Mouse (Mus musculus) forebrain, embryonic 14.5 days (tissue): ENCODE results near the gene Galnt14. TPM values are rescaled to one million over a fixed set of nuclear protein-coding genes. Genes with fewer than 3 reads are reported as not detected.

ENCODE experiments used
- ATAC-seq: fragments of 200-750 bp; cut with Nextera tagmentation; 2 replicates; pipeline ENCODE4 v1.8.0; 2017; ENCODE audit warnings: mild to moderate bottlenecking, moderate library complexity
- DNase-seq: peaks from one replicate; pipeline ENCODE4 v3.0.0-alpha.2; 2015; ENCODE audit warnings: low spot score
- H3K27ac ChIP-seq: fragments of 300-500 bp; sonication (generic); 2 replicates; pipeline ENCODE4 v1.5.1; 2014; ENCODE audit warnings: low read depth, mild to moderate bottlenecking, control low read depth, low read length, moderate library complexity
- H3K27me3 ChIP-seq: fragments of 300-500 bp; sonication (generic); replicated peaks from 2 replicates; pipeline ENCODE4 v1.6.1; 2014; ENCODE audit warnings: low read length, control low read depth, mixed read lengths; ENCODE audit not compliant: control insufficient read depth, insufficient read depth
- H3K36me3 ChIP-seq: fragments of 300-500 bp; sonication (generic); 2 replicates; pipeline ENCODE4 v1.6.1; 2014; ENCODE audit warnings: low read length, control low read depth; ENCODE audit not compliant: control insufficient read depth, insufficient read depth
- H3K4me1 ChIP-seq: fragments of 300-500 bp; sonication (generic); 2 replicates; pipeline ENCODE4 v1.6.1; 2014; ENCODE audit warnings: antibody characterized with exemption, low read length, control low read depth; ENCODE audit not compliant: control insufficient read depth, insufficient read depth
- H3K4me2 ChIP-seq: fragments of 300-500 bp; sonication (generic); 2 replicates; pipeline ENCODE4 v1.6.1; 2014; ENCODE audit warnings: mild to moderate bottlenecking, control low read depth, low read length
- H3K4me3 ChIP-seq: fragments of 300-500 bp; sonication (generic); 2 replicates; pipeline ENCODE4 v1.5.1; 2014; ENCODE audit warnings: low read depth, low read length, control low read depth
- H3K9ac ChIP-seq: fragments of 300-500 bp; sonication (generic); 2 replicates; pipeline ENCODE4 v1.6.1; 2014; ENCODE audit warnings: mild to moderate bottlenecking, low read length, control low read depth, moderate library complexity
- H3K9me3 ChIP-seq: fragments of 300-500 bp; sonication (generic); replicated peaks from 2 replicates; pipeline ENCODE4 v1.6.1; 2016; ENCODE audit warnings: low read length, control low read depth, mixed read lengths; ENCODE audit not compliant: control insufficient read depth
- WGBS: fragments of 180-500 bp; shearing (Covaris S2); extraction: QIAGEN DNeasy Blood & Tissue Kit; methylation state at CpG from one replicate; pipeline ENCODE4 v1.1.7; 2014; 5-methylcytosine and 5-hydroxymethylcytosine counted together
- polyA plus RNA-seq: library from polyadenylated mRNA; unstranded; fragments of >200 nt; fragmentation: Nextera tagmentation; extraction: Ambion mirVana; gene quantifications from 2 replicates; pipeline ENCODE4 v1.2.1, GENCODE M21; 2014

The Galnt14 gene
- polyA plus RNA-seq = 7.1 and 9.4 TPM in 2 replicates

DNA sequence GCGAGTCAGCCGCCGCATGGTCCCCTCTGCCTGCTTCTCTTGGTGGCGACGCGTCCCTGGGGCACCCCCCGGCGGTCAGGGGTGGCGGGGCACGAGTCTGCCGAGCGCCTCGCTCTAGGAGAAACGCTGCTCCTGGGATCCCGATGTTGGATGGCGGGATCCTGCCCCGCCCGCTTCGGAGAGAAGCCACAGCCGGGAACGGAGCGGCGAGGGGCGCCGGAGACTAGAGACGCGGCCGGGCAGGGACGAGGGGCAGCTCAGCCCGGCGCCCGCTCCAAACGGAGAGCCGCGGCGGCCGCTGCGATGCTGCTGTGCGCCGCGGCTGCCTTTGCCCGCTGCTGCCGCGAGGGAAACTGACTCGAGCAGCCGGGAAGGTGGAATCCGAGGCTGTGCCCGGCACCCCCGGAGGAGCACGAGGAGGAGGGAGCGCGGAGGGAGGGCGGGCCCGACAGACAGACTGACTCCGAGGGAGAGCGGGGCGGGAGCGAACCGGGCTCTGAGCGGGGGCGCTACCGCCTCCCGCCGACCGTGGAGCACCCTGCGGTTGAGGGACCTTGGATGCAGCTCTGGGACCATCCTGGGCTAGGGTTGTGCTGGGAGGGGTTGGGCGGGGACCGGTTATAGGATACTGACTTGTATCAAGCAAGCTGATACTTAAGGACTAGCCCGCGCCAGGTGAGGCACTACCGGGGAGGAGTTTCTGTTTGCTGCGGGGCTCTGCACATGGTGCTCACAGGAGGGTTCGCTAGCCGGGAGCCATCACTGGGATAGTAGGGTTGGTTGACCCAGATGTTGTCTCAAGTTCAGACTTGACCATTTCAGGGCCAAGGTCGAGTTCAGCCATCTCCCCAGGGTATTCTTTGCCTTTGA is at the start of gene Galnt14:
TSS of gene Galnt14 (minus strand) at position 412 of the 870 bp plus-strand sequence.
- peak; percentile 61 for ATAC-seq
- Histone ChIP-seq H3K9me3 (no peaks in the 10 kb centered on the region), H3K4me2 (peak within 1 kb of the TSS; percentile 93), H3K27me3 (peaks cover 9% of the 10 kb centered on the region; the same call in 1 of the 2 replicates), H3K9ac (peak within 1 kb of the TSS; percentile 80), H3K4me1 (peaks cover 35% of the 10 kb centered on the region), H3K4me3 (peak within 1 kb of the TSS; percentile 53), H3K27ac (peak within 1 kb of the TSS; percentile 59), H3K36me3 (no peaks in the 10 kb centered on the region)
- DNase-seq = peak; percentile 71
- under 1% methylated on average over 70 of the region's 75 CpGs for WGBS

DNA sequence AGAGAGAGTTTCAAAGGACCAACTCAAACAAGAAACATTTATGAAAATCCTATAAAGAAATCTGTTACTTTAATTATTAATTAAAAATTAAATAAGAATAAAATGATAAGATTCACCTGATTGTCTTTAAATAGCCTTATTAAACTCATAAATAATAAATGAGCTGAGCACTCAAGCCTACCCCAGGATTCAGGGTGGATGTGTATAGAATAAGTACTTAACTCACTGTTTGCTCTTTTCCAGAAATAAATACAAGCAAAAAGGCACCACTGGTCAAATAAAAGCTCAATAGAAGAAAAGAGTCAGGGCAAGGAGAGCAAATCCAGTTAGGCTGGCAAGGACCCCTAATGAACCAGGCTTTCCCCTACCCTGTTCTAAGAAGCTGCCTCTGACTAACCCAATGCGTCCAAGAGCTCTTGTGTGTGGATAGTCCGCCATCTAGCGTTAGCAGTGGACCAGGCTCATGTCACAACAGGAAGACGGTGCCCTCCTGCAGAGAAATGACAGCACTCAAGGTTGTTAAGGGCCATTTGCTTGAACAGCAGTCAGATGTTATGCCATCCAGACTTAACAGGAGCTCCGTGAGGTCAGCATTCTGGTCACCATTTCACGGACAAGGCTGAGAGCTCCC is 33.5 kb upstream of the Galnt14 start:
- Histone ChIP-seq H3K4me3 (no peak overlapping the region), H3K9me3 (no peaks in the 10 kb centered on the region), H3K4me2 (no peak overlapping the region), H3K27me3 (no peaks in the 10 kb centered on the region), H3K4me1 (no peaks in the 10 kb centered on the region), H3K9ac (no peak overlapping the region), H3K36me3 (no peaks in the 10 kb centered on the region), H3K27ac (no peak overlapping the region)
- ATAC-seq (peak; percentile 97), DNase-seq (peak; percentile 94)
- WGBS = 11% methylated on average over 6 of the region's 6 CpGs

DNA sequence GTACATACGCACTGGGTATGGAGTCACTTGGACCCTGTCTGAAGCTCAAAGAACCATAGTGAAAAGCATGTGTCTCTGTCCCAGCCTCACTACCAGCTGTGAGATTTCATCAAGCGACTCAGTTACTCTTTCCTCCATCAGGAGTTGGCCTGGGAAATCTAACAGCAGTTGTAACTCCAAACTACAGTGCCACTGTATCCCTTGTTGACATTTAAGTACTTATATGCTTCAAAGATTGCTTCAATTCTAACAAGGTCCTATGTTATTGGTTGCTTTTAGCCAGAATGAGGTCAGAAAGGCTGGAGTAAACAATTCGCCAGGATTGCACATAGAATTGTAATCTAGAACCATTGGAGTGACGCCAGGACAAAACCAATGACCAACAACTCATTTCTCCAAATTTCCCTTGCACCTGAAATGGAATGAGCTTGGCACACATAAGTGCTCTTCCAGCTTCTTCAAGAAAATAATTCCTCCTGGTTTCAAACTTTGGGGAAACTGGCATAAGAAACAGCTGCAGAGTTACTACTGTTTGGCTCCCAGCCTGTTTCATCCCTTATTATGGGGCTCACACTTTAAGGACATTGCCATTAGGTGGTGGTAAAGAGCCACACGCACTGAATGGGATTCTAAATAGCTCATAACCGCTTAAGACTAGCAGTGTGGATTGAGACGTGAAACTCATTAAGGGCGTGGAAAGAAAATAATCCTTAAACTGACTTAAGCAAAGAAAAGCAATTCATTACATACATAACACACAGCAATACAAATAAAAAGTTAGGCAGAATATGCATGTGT is 13.8 kb upstream of the Galnt14 start:
- Histone ChIP-seq H3K27me3 (no peaks in the 10 kb centered on the region), H3K4me1 (no peaks in the 10 kb centered on the region), H3K36me3 (no peaks in the 10 kb centered on the region), H3K4me3 (no peak overlapping the region), H3K9ac (no peak overlapping the region), H3K4me2 (no peak overlapping the region), H3K9me3 (no peaks in the 10 kb centered on the region), H3K27ac (no peak overlapping the region)
- ATAC-seq = no peak; the same call in 1 of the 2 replicates
- DNase-seq = peak; percentile 60
- 58% methylated on average over 8 of the region's 8 CpGs for WGBS

DNA sequence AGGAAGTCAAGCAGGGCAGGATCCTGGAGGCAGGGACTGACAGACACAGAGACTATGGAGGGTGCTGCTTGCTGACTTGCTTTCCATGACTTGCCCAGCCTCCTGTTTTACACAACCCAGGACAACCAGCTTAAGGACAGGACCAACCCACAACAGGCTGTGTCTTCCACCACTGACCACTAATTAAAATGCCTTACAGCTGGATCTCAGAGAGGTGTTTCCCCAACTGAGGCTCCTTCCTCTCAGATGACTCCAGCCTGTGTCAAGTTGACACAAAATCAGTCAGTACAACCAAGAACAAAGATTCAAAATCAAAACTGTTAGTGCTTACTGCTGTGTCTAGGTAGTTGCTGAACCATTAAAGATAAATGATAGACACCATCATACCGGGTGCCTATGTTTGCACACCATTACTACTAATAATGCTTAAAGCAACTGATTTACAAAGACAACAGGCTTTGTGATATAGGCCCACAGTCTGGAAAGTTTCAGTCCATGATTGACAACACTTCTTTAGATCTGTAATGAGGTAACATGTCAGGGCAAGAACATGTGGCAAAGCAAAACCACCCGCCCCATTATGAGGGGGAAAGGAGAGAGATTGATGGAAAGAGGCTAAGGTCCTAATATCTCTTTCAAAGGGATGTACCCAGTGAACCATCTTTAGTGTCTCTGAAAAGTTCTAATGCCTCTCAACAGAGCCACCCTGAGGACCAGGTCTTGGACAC is 8.9 kb upstream of the Galnt14 start:
- Histone ChIP-seq H3K27ac (no peak overlapping the region), H3K9ac (no peak overlapping the region), H3K4me3 (no peak overlapping the region), H3K36me3 (no peaks in the 10 kb centered on the region), H3K4me2 (no peak overlapping the region), H3K27me3 (no peaks in the 10 kb centered on the region), H3K4me1 (peaks cover 6% of the 10 kb centered on the region; the same call in 1 of the 2 replicates), H3K9me3 (no peaks in the 10 kb centered on the region)
- DNase-seq (no peak), ATAC-seq (no peak)
- 87% methylated on average over 2 of the region's 2 CpGs for WGBS

DNA sequence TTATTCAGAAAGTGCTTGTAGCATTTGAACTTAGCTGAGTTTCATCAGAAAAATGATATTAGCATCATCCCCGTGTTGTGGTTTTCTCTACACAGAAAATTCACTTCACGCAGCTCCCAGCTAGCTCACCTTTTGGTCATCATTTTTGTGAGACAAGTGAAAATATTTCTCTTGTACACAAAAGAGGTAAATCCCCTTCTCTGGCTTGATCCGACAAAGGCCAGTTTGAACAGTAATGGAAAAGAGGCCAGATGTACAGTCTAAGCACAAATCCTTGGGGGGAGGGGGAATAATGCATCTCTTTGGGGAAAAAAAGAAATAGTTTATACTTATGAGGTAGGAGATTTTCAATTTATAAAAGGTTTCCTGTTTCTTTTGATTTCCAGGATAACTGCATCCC is 6.4 kb upstream of the Galnt14 start:
- Histone ChIP-seq H3K9me3 (no peaks in the 10 kb centered on the region), H3K9ac (no peak overlapping the region), H3K27ac (no peak overlapping the region), H3K4me3 (no peak overlapping the region), H3K27me3 (no peaks in the 10 kb centered on the region), H3K4me1 (peaks cover 27% of the 10 kb centered on the region), H3K4me2 (no peak overlapping the region), H3K36me3 (no peaks in the 10 kb centered on the region)
- ATAC-seq (no peak), DNase-seq (no peak)
- WGBS = 57% methylated on average over 3 of the region's 3 CpGs

DNA sequence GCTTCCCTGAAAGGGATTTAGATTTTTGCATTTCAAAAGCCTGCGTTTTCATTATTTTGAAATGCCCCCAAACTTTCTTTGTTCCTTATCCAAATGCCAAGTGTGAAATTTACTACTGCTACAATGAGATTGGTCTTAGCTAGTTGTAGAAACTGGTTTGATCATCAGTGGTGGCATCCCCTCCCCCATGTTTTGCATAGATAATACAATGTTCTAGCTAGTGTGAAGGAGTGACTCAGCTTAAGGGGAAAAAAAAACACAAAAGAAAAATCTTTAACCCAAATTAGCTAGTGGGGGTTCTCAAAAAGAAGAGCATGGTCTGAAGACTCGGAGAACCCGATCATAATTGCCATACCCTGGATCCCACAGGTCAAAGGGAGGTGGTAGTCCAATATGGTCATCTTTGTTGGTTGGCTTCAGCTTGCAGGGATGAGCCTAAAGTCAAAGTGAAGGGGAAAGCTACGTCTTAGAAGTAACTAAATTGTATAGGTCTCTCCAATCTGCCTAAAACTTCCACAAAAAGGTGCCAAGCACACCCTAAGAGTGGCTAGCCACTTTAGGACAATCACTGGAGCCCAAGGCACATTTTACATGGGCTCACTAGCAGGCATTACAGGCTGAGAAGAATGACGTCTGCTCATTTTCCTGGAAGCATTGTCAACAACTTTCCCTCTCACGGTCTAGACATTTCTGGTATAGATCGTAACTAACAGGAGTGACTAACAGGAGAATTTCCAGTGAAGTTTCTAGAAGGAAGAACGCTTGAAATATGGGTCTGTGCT is 4.4 kb upstream of the Galnt14 start:
- WGBS = 65% methylated on average over 8 of the region's 8 CpGs
- H3K4me2 ChIP-seq = no peak overlapping the region
- no peak overlapping the region for H3K9ac ChIP-seq
- DNase-seq = no peak
- no peaks in the 10 kb centered on the region for H3K9me3 ChIP-seq
- no peak overlapping the region for H3K4me3 ChIP-seq
- H3K27ac ChIP-seq = no peak overlapping the region
- ATAC-seq = no peak
- peaks cover 30% of the 10 kb centered on the region for H3K4me1 ChIP-seq
- H3K36me3 ChIP-seq = no peaks in the 10 kb centered on the region
- H3K27me3 ChIP-seq = peaks cover 8% of the 10 kb centered on the region; the same call in 1 of the 2 replicates

DNA sequence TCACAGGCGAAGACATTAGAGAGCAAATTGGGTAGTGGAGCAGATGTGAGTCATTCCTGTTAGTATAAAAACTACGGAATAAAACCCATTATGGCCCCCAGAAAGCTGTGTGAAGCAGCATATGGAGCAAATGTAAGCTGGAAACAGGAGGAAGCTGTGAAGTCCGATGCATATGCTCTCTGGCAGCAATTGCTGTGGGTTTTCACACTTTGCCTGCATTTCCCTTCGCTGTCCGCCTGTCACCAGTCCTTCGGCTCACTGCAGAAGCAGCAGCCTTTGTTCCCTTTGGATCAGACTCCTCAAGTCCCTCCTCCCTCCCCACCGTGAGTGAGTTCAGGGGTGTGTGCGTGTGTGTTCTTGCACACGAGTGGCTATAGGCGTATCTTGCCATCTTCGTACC is 3.1 kb upstream of the Galnt14 start:
- Histone ChIP-seq H3K36me3 (no peaks in the 10 kb centered on the region), H3K4me2 (no peak overlapping the region), H3K4me3 (no peak overlapping the region), H3K27ac (peak overlapping the region; percentile 79), H3K9ac (no peak overlapping the region), H3K27me3 (peaks cover 9% of the 10 kb centered on the region; the same call in 1 of the 2 replicates), H3K4me1 (peaks cover 35% of the 10 kb centered on the region), H3K9me3 (no peaks in the 10 kb centered on the region)
- DNase-seq = peak; percentile 87
- WGBS = 24% methylated on average over 11 of the region's 11 CpGs
- ATAC-seq = peak; percentile 67
